19 mouse cellular contexts compared by ENCODE assay signal in the genomic region with DNA sequence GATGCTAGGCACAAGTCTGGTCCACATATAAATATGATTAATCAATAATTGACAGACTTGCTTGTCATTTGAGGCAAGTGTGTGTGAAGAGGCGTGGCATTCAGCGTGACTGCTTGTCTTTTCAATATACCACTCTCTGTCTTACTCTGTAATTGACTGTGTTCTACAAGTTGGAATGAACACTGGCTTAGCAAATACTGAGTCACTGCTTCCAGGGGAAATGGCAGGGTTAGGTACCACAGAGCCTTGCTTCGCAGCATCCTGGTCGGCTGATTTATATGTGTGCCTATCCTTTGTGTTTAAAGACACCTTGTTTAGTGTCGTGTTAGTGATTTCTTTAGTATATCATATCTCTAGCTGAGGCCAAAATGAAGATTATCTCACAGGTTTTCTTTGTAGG. TPM values are rescaled to one million over a fixed set of nuclear protein-coding genes. Genes with fewer than 3 reads are reported as not detected.
A peak's percentile ranks its signal among the peaks of the same experiment; 100 is the strongest.
DNase-seq lines count a peak whose midpoint lies in the region; ATAC-seq and TF ChIP-seq lines count a peak whose summit lies in the region.
"Had no signal": no experiment of that assay in that cellular context is flagged by ENCODE, and none has a peak within 500 bp of the region (broad histone marks: within the 10 kb centered on the region; RNA-seq: fewer than 3 reads in every experiment).

No protein-coding gene starts in this region.

- no peak for TF ChIP-seq CTCF in forebrain, postnatal 0 days (IDR thresholded peaks at IDR 0.05; ENCODE audit: low read depth)
- TF ChIP-seq CTCF in lung, embryonic 14.5 days (IDR thresholded peaks at IDR 0.05; ENCODE audit: low read depth), result no peak

- no peak overlapping the region for H3K4me3 ChIP-seq in forebrain, embryonic 10.5 days
- no peak overlapping the region for H3K4me3 ChIP-seq in forebrain, postnatal 0 days (ENCODE audit: low read depth, low read length)
- H3K4me3 ChIP-seq in lung, embryonic 14.5 days (ENCODE audit: low read depth, low read length), result no peak overlapping the region
- no peak overlapping the region for H3K4me3 ChIP-seq in intestine, embryonic 15.5 days (replicated peaks)
- H3K4me3 ChIP-seq in liver, embryonic 16.5 days (ENCODE audit: low read depth, low read length), result peak overlapping the region; percentile 89
- no peak overlapping the region for H3K4me3 ChIP-seq in midbrain, embryonic 11.5 days (ENCODE audit: low read depth, low read length)
- H3K4me3 ChIP-seq: embryonic facial prominence, embryonic 12.5 days; hindbrain, embryonic 13.5 days; myocyte had no signal

- H3K9ac ChIP-seq in forebrain, postnatal 0 days, result no peak overlapping the region
- no peak overlapping the region for H3K9ac ChIP-seq in lung, embryonic 14.5 days
- H3K9ac ChIP-seq in intestine, embryonic 15.5 days, result no peak overlapping the region; the same call in 1 of the 2 replicates
- H3K9ac ChIP-seq in liver, embryonic 16.5 days (ENCODE audit: low read depth, low read length), result peak overlapping the region; percentile 71
- no peak overlapping the region for H3K9ac ChIP-seq in midbrain, embryonic 11.5 days (ENCODE audit: low read length)
- H3K9ac ChIP-seq: embryonic facial prominence, embryonic 12.5 days; hindbrain, embryonic 13.5 days had no signal

- H3K4me1 ChIP-seq in forebrain, embryonic 10.5 days, result peaks cover 45% of the 10 kb centered on the region
- H3K4me1 ChIP-seq in forebrain, postnatal 0 days (ENCODE audit: insufficient read depth), result peaks cover 8% of the 10 kb centered on the region
- peaks cover 16% of the 10 kb centered on the region; the same call in 1 of the 2 replicates for H3K4me1 ChIP-seq in lung, embryonic 14.5 days (ENCODE audit: insufficient read depth)
- H3K4me1 ChIP-seq in intestine, embryonic 15.5 days (replicated peaks), result peaks cover 16% of the 10 kb centered on the region
- peaks cover 63% of the 10 kb centered on the region for H3K4me1 ChIP-seq in liver, embryonic 16.5 days (ENCODE audit: control insufficient read depth, low read depth, low read length)
- peaks cover 10% of the 10 kb centered on the region for H3K4me1 ChIP-seq in midbrain, embryonic 11.5 days (ENCODE audit: control insufficient read depth, insufficient read depth, low read length)

- peak; percentile 8 for DNase-seq in forebrain, embryonic 10.5 days (ENCODE audit: extremely low spot score, low spot score)
- DNase-seq in forebrain, postnatal 0 days, result no peak
- no peak for DNase-seq in lung, embryonic 14.5 days
- DNase-seq in lung, postnatal 25 days (ENCODE audit: low spot score), result no peak
- no peak for DNase-seq in layer of hippocampus, adult 8-10 months (ENCODE audit: low spot score in 2 of 2)
- no peak for DNase-seq in midbrain, embryonic 11.5 days (ENCODE audit: low spot score, missing footprints)
- DNase-seq: adrenal gland, postnatal 25 days; cerebellum, adult 18-20 months; gastrocnemius, postnatal 36 days; kidney, adult 8-10 months; kidney, postnatal 25 days; lung, postnatal 10 days had no signal

- H3K4me2 ChIP-seq in forebrain, postnatal 0 days (ENCODE audit: low read depth), result no peak overlapping the region
- H3K4me2 ChIP-seq in lung, embryonic 14.5 days, result peak overlapping the region; percentile 89
- H3K4me2 ChIP-seq in intestine, embryonic 15.5 days (replicated peaks), result peak overlapping the region; percentile 86; the same call in 1 of the 2 replicates
- peak overlapping the region; percentile 63 for H3K4me2 ChIP-seq in liver, embryonic 16.5 days (ENCODE audit: low read depth, low read length)
- H3K4me2 ChIP-seq in midbrain, embryonic 11.5 days, result no peak overlapping the region
- H3K4me2 ChIP-seq: embryonic facial prominence, embryonic 12.5 days had no signal

- H3K9me3 ChIP-seq in forebrain, embryonic 10.5 days, result no peaks in the 10 kb centered on the region
- H3K9me3 ChIP-seq in forebrain, postnatal 0 days (ENCODE audit: low read length), result no peaks in the 10 kb centered on the region
- H3K9me3 ChIP-seq in lung, embryonic 14.5 days (ENCODE audit: low read depth, low read length), result no peaks in the 10 kb centered on the region
- H3K9me3 ChIP-seq in intestine, embryonic 15.5 days, result no peaks in the 10 kb centered on the region
- no peaks in the 10 kb centered on the region for H3K9me3 ChIP-seq in liver, embryonic 16.5 days (replicated peaks; ENCODE audit: control insufficient read depth, low read length)
- no peaks in the 10 kb centered on the region for H3K9me3 ChIP-seq in midbrain, embryonic 11.5 days (ENCODE audit: control insufficient read depth, low read length)
- H3K9me3 ChIP-seq: embryonic facial prominence, embryonic 12.5 days; hindbrain, embryonic 13.5 days; midbrain, embryonic 10.5 days had no signal

- no peak overlapping the region for H3K27ac ChIP-seq in forebrain, embryonic 10.5 days
- H3K27ac ChIP-seq in forebrain, postnatal 0 days (ENCODE audit: low read depth, low read length), result no peak overlapping the region
- H3K27ac ChIP-seq in lung, embryonic 14.5 days (ENCODE audit: low read depth), result no peak overlapping the region
- H3K27ac ChIP-seq in intestine, embryonic 15.5 days, result no peak overlapping the region
- peak overlapping the region; percentile 62 for H3K27ac ChIP-seq in liver, embryonic 16.5 days (ENCODE audit: low read length)
- H3K27ac ChIP-seq in midbrain, embryonic 11.5 days (ENCODE audit: low read depth, low read length), result no peak overlapping the region
- H3K27ac ChIP-seq: embryonic facial prominence, embryonic 12.5 days; hindbrain, embryonic 13.5 days; midbrain, embryonic 10.5 days had no signal

- no peaks in the 10 kb centered on the region for H3K27me3 ChIP-seq in forebrain, embryonic 10.5 days (ENCODE audit: poor library complexity, severe bottlenecking)
- H3K27me3 ChIP-seq in forebrain, postnatal 0 days (ENCODE audit: insufficient read depth, low read length), result no peaks in the 10 kb centered on the region
- H3K27me3 ChIP-seq in lung, embryonic 14.5 days (ENCODE audit: insufficient read depth, low read length), result no peaks in the 10 kb centered on the region
- no peaks in the 10 kb centered on the region for H3K27me3 ChIP-seq in intestine, embryonic 15.5 days (replicated peaks)
- H3K27me3 ChIP-seq in liver, embryonic 16.5 days (ENCODE audit: control insufficient read depth, insufficient read depth, low read depth, low read length), result no peaks in the 10 kb centered on the region
- H3K27me3 ChIP-seq in midbrain, embryonic 11.5 days (ENCODE audit: control insufficient read depth, insufficient read depth, low read length), result no peaks in the 10 kb centered on the region
- H3K27me3 ChIP-seq: embryonic facial prominence, embryonic 12.5 days; hindbrain, embryonic 13.5 days; Patski had no signal

- WGBS in forebrain, embryonic 10.5 days, result 92% methylated on average over 5 of the region's 5 CpGs
- 90% methylated on average over 5 of the region's 5 CpGs for WGBS in forebrain, postnatal 0 days
- 80% methylated on average over 5 of the region's 5 CpGs for WGBS in lung, embryonic 14.5 days
- WGBS in intestine, embryonic 15.5 days, result 63% methylated on average over 5 of the region's 5 CpGs
- 71% methylated on average over 5 of the region's 5 CpGs for WGBS in liver, embryonic 16.5 days (ENCODE audit: insufficient replicate concordance)
- WGBS in midbrain, embryonic 11.5 days, result 91% methylated on average over 5 of the region's 5 CpGs

- no peak for ATAC-seq in forebrain, postnatal 0 days
- ATAC-seq in lung, embryonic 14.5 days (ENCODE audit: insufficient read depth), result no peak
- ATAC-seq in intestine, embryonic 15.5 days, result no peak
- ATAC-seq in liver, embryonic 16.5 days (ENCODE audit: low read depth), result no peak
- no peak for ATAC-seq in midbrain, embryonic 11.5 days (ENCODE audit: low FRiP score)
- ATAC-seq: Patski had no signal

- no peaks in the 10 kb centered on the region for H3K36me3 ChIP-seq in forebrain, embryonic 10.5 days (replicated peaks)
- no peaks in the 10 kb centered on the region for H3K36me3 ChIP-seq in forebrain, postnatal 0 days (ENCODE audit: insufficient read depth)
- no peaks in the 10 kb centered on the region for H3K36me3 ChIP-seq in lung, embryonic 14.5 days (ENCODE audit: insufficient read depth)
- no peaks in the 10 kb centered on the region for H3K36me3 ChIP-seq in intestine, embryonic 15.5 days
- H3K36me3 ChIP-seq in liver, embryonic 16.5 days (ENCODE audit: control insufficient read depth, insufficient read depth), result peaks cover 8% of the 10 kb centered on the region
- no peaks in the 10 kb centered on the region for H3K36me3 ChIP-seq in midbrain, embryonic 11.5 days (ENCODE audit: control insufficient read depth, insufficient read depth, low read length)
- H3K36me3 ChIP-seq: embryonic facial prominence, embryonic 12.5 days; hindbrain, embryonic 13.5 days; midbrain, embryonic 10.5 days had no signal

RNA-seq across cellular contexts. Expression of a gene that starts 3.0 kb away (rescaled TPM):
- polyA plus RNA-seq in forebrain, embryonic 10.5 days (2016; fragmentation: Nextera tagmentation; extraction: Ambion mirVana), result 8.7 and 8.8 TPM in 2 replicates
- 13.8 and 17.9 TPM in 2 replicates for total RNA-seq in forebrain, postnatal 0 days (2014; rRNA removed)
- polyA plus RNA-seq in forebrain, postnatal 0 days (2015; fragmentation: Nextera tagmentation; extraction: Ambion mirVana), result 5.8 and 7.1 TPM in 2 replicates
- 11.0 and 12.1 TPM in 2 replicates for polyA plus RNA-seq in lung, embryonic 14.5 days (2014; fragmentation: Nextera tagmentation; extraction: Ambion mirVana)
- 19.2 and 20.3 TPM in 2 replicates for polyA plus RNA-seq in intestine, embryonic 15.5 days (2015; fragmentation: Nextera tagmentation; extraction: Ambion mirVana)
- 25.9 and 26.5 TPM in 2 replicates for polyA plus RNA-seq in liver, embryonic 16.5 days (2015; fragmentation: Nextera tagmentation; extraction: Ambion mirVana)
- 10 to 100 TPM; 13.3 to 24.0 (median 19.2) TPM for total RNA-seq in layer of hippocampus, adult 8-10 months (2022)
- 10.3 and 10.5 TPM in 2 replicates for polyA plus RNA-seq in midbrain, embryonic 11.5 days (2014; fragmentation: Nextera tagmentation; extraction: Ambion mirVana)

Comparison
In these comparisons a context has a peak if more than half of its experiments do, and no peak if none do; other contexts are left out.
1. H3K4me2 ChIP-seq: peak in lung, embryonic 14.5 days (single experiment), intestine, embryonic 15.5 days (single experiment) and liver, embryonic 16.5 days (single experiment); none in forebrain, postnatal 0 days (single experiment) and midbrain, embryonic 11.5 days (single experiment).